Mouse (Mus musculus): Measurements from ENCODE around the gene Atp1a4. TPM values are rescaled to one million over a fixed set of nuclear protein-coding genes. Genes with fewer than 3 reads are reported as not detected.

The Atp1a4 gene
- polyA plus RNA-seq, 1 experiment, result not detected

DNA sequence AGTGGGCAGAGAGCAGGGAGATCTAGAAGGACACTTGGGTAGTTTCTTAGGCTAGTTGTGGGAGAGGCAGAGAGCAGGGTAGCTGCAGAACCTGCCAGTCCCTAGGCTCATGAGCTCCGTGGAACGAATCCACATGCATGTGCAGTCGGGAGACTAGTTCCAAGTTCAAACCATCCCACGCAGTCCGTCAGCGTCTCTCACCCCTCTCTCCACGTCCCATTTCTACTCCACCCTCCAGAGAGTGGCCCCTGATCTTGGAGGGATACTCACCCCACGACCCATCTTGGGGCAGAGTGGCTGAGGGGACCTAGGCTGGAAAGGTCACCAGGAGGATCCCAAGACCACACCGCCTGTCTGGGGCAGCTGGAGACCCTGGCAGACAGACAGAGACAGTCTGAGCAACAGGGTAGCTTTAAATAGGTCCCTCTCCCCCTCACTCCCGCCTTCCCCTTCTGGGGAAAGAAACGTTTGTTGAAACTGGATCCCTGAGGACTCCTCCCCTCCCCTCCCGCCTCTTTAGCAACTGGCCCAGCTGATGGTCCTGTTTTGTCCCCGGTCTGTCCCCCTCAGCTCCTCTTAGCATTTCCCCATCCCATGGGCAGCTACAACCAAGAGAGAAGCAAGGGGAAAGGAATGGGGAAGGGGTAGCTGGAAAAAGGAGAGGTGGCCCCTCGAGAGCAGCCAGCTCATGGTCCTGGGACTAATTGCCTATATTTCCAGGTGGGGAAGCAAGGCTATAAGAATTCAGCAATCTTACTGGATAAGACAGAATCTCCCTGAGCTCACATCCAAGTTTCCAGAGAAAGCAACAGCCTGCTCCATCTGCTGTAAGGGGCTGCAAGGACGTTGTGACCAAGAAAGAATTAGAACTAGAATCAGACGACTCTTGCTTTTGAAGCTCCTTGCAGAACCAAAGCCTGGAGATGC, 39.7 kb upstream of the Atp1a4 start, which contains the start of gene Atp1a2:
Gene Atp1a2 (minus strand): TSS at position 454 of the 927 bp plus-strand sequence.
- no peak within 1 kb of the TSS for H3ac ChIP-seq (ENCODE audit: control insufficient read depth, insufficient read length, low read depth)
- no peaks in the 10 kb centered on the region for H3K79me2 ChIP-seq (ENCODE audit: control insufficient read depth, insufficient read depth)
- no peaks in the 10 kb centered on the region for H3K36me3 ChIP-seq (ENCODE audit: control insufficient read depth, insufficient read depth)
- TF ChIP-seq FOSL1 (IDR thresholded peaks at IDR 0.05; ENCODE audit: insufficient read depth, low read length, poor library complexity, severe bottlenecking) (no peak), MYOD1 (IDR thresholded peaks at IDR 0.05; ENCODE audit: control insufficient read depth, insufficient read length, low read depth) (no peak), CTCF (IDR thresholded peaks at IDR 0.05; ENCODE audit: control insufficient read depth, insufficient read depth, insufficient read length) (no peak), USF1 (IDR thresholded peaks at IDR 0.05; ENCODE audit: low read depth) (no peak), MYOG (IDR thresholded peaks at IDR 0.05; ENCODE audit: control insufficient read depth, extremely low read depth, insufficient read length) (no peak), CEBPB (IDR thresholded peaks at IDR 0.05; ENCODE audit: low read depth) (no peak), MAX (IDR thresholded peaks at IDR 0.05) (no peak)
- no peak within 1 kb of the TSS for H3K4me3 ChIP-seq (ENCODE audit: insufficient read depth, poor library complexity, severe bottlenecking)
- H3K27me3 ChIP-seq (ENCODE audit: control insufficient read depth, insufficient read depth, insufficient read length), result no peaks in the 10 kb centered on the region
- no peaks in the 10 kb centered on the region for H3K79me3 ChIP-seq (ENCODE audit: low read depth)

DNA sequence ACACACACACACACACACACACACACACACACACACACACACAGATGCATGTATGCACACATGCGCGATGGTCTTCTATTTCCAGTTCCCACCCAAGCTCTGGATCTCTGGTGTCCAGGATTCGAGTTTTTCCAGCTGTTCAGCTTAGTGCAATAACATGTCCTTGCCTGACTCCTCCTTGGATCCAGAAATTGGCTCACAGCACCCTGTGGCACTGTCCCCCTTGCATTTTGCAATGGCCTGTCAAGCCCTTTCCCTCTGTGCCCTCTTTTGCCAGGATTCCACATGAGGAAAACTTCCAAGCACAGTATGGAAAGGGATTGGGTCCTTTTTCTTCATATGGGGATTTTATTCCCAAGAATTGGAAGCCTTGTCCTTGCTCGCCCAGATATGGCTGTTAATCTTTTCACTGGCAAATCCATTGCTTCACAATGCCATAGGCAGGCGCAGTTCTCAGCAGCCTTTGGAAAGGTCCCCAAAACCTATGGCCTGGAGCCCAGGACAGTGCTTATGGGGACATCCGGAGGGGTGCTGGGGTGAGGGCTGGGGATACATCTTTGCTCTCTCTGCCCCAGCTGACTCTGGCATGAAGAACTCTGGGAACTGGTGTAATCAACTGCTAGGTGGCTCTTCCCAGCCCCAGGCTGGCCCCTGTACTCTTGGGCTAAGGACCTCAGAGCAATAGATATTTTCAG, 38.7 kb upstream of the Atp1a4 start:
- no peak overlapping the region for H3K4me3 ChIP-seq (ENCODE audit: insufficient read depth, poor library complexity, severe bottlenecking)

GRCm38 (mm10) chr1:172295751-172296197, 37.6 kb upstream of the Atp1a4 start:
- H3K27me3 ChIP-seq (ENCODE audit: control insufficient read depth, insufficient read depth, insufficient read length), result no peaks in the 10 kb centered on the region
- H3K36me3 ChIP-seq (ENCODE audit: control insufficient read depth, insufficient read depth), result no peaks in the 10 kb centered on the region
- TF ChIP-seq CEBPB (IDR thresholded peaks at IDR 0.05; ENCODE audit: low read depth) (no peak), CTCF (IDR thresholded peaks at IDR 0.05; ENCODE audit: control insufficient read depth, insufficient read depth, insufficient read length) (no peak), USF1 (IDR thresholded peaks at IDR 0.05; ENCODE audit: low read depth) (no peak), MYOD1 (IDR thresholded peaks at IDR 0.05; ENCODE audit: control insufficient read depth, insufficient read length, low read depth) (no peak), FOSL1 (IDR thresholded peaks at IDR 0.05; ENCODE audit: insufficient read depth, low read length, poor library complexity, severe bottlenecking) (no peak), MAX (IDR thresholded peaks at IDR 0.05) (no peak), MYOG (IDR thresholded peaks at IDR 0.05; ENCODE audit: control insufficient read depth, extremely low read depth, insufficient read length) (no peak)
- H3ac ChIP-seq (ENCODE audit: control insufficient read depth, insufficient read length, low read depth), result no peak overlapping the region
- no peaks in the 10 kb centered on the region for H3K79me2 ChIP-seq (ENCODE audit: control insufficient read depth, insufficient read depth)
- no peaks in the 10 kb centered on the region for H3K79me3 ChIP-seq (ENCODE audit: low read depth)
- H3K4me3 ChIP-seq (ENCODE audit: insufficient read depth, poor library complexity, severe bottlenecking), result no peak overlapping the region

More for the DNA sequence above, 38.7 kb upstream of the Atp1a4 start:
- Histone ChIP-seq H3K27me3 (ENCODE audit: control insufficient read depth, insufficient read depth, insufficient read length) (no peaks in the 10 kb centered on the region), H3K79me3 (ENCODE audit: low read depth) (no peaks in the 10 kb centered on the region), H3K36me3 (ENCODE audit: control insufficient read depth, insufficient read depth) (no peaks in the 10 kb centered on the region), H3ac (ENCODE audit: control insufficient read depth, insufficient read length, low read depth) (no peak overlapping the region), H3K79me2 (ENCODE audit: control insufficient read depth, insufficient read depth) (no peaks in the 10 kb centered on the region)
- no peak for TF ChIP-seq CEBPB (IDR thresholded peaks at IDR 0.05; ENCODE audit: low read depth)
- TF ChIP-seq CTCF (IDR thresholded peaks at IDR 0.05; ENCODE audit: control insufficient read depth, insufficient read depth, insufficient read length), result no peak
- no peak for TF ChIP-seq MYOG (IDR thresholded peaks at IDR 0.05; ENCODE audit: control insufficient read depth, extremely low read depth, insufficient read length)
- no peak for TF ChIP-seq USF1 (IDR thresholded peaks at IDR 0.05; ENCODE audit: low read depth)
- TF ChIP-seq MAX (IDR thresholded peaks at IDR 0.05), result no peak
- no peak for TF ChIP-seq MYOD1 (IDR thresholded peaks at IDR 0.05; ENCODE audit: control insufficient read depth, insufficient read length, low read depth)
- no peak for TF ChIP-seq FOSL1 (IDR thresholded peaks at IDR 0.05; ENCODE audit: insufficient read depth, low read length, poor library complexity, severe bottlenecking)

DNA sequence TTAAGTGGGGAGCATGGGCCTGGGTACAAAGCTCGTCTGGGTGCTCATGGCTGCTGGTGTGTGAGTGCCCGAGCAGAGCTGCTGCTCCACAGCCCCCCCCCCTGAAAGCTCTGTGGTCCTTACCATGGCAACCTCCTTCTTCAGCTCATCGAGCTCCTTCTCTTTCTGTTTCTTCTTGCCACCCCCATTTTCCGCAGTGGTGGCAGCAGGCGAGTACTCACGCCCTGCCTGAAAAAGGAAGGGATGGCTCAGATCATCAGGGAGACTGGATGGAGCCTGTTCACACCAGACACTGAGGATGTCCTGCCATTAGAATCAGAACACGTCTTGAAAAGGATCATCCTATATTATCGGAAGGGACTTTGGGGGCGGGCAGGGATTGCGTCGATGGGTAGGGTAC, 35.2 kb upstream of the Atp1a4 start:
- H3K36me3 ChIP-seq (ENCODE audit: control insufficient read depth, insufficient read depth), result no peaks in the 10 kb centered on the region
- TF ChIP-seq MYOD1 (IDR thresholded peaks at IDR 0.05; ENCODE audit: control insufficient read depth, insufficient read length, low read depth) (no peak), USF1 (IDR thresholded peaks at IDR 0.05; ENCODE audit: low read depth) (no peak), FOSL1 (IDR thresholded peaks at IDR 0.05; ENCODE audit: insufficient read depth, low read length, poor library complexity, severe bottlenecking) (no peak), CTCF (IDR thresholded peaks at IDR 0.05; ENCODE audit: control insufficient read depth, insufficient read depth, insufficient read length) (no peak)
- H3ac ChIP-seq (ENCODE audit: control insufficient read depth, insufficient read length, low read depth), result no peak overlapping the region
- H3K79me3 ChIP-seq (ENCODE audit: low read depth), result no peaks in the 10 kb centered on the region
- H3K4me3 ChIP-seq (ENCODE audit: insufficient read depth, poor library complexity, severe bottlenecking), result no peak overlapping the region
- H3K79me2 ChIP-seq (ENCODE audit: control insufficient read depth, insufficient read depth), result no peaks in the 10 kb centered on the region
- no peaks in the 10 kb centered on the region for H3K27me3 ChIP-seq (ENCODE audit: control insufficient read depth, insufficient read depth, insufficient read length)

GRCm38 (mm10) chr1:172292880-172293279, 34.7 kb upstream of the Atp1a4 start:
- Histone ChIP-seq H3K27me3 (ENCODE audit: control insufficient read depth, insufficient read depth, insufficient read length) (no peaks in the 10 kb centered on the region), H3ac (ENCODE audit: control insufficient read depth, insufficient read length, low read depth) (no peak overlapping the region), H3K4me3 (ENCODE audit: insufficient read depth, poor library complexity, severe bottlenecking) (no peak overlapping the region), H3K79me2 (ENCODE audit: control insufficient read depth, insufficient read depth) (no peaks in the 10 kb centered on the region), H3K79me3 (ENCODE audit: low read depth) (no peaks in the 10 kb centered on the region), H3K36me3 (ENCODE audit: control insufficient read depth, insufficient read depth) (no peaks in the 10 kb centered on the region)
- no peak for TF ChIP-seq CEBPB (IDR thresholded peaks at IDR 0.05; ENCODE audit: low read depth)
- TF ChIP-seq MYOD1 (IDR thresholded peaks at IDR 0.05; ENCODE audit: control insufficient read depth, insufficient read length, low read depth), result no peak
- TF ChIP-seq MAX (IDR thresholded peaks at IDR 0.05), result no peak
- TF ChIP-seq FOSL1 (IDR thresholded peaks at IDR 0.05; ENCODE audit: insufficient read depth, low read length, poor library complexity, severe bottlenecking), result no peak
- no peak for TF ChIP-seq CTCF (IDR thresholded peaks at IDR 0.05; ENCODE audit: control insufficient read depth, insufficient read depth, insufficient read length)
- TF ChIP-seq MYOG (IDR thresholded peaks at IDR 0.05; ENCODE audit: control insufficient read depth, extremely low read depth, insufficient read length), result no peak
- TF ChIP-seq USF1 (IDR thresholded peaks at IDR 0.05; ENCODE audit: low read depth), result no peak

All from C2C12 (cell line).